ENCODE assay signal across 8 mouse cellular contexts in the genomic region with DNA sequence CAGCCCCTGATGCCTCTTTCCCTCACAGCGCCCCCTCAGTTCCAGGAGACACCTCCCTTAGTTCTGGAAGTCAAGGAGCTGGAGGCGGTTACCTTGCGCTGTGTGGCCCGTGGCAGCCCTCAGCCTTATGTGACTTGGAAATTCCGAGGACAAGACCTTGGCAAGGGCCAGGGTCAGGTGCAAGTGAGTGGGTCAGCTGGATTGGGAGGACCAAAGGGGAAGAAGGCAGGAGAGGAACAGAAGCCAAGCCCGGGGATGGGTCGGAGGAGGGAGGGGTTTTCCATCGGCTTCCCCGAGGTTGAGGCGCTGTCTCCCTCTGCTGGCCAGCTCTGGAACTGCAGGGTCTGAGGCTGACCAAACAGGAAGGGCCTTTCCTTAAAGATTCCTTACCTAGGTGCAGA. TPM values are rescaled to one million over a fixed set of nuclear protein-coding genes. Genes with fewer than 3 reads are reported as not detected.
A peak's percentile ranks its signal among the peaks of the same experiment; 100 is the strongest.
DNase-seq lines count a peak whose midpoint lies in the region; ATAC-seq and TF ChIP-seq lines count a peak whose summit lies in the region.

No protein-coding gene starts in this region.

- no peak overlapping the region for H3K9ac ChIP-seq in CH12.LX (ENCODE audit: insufficient read depth, low read depth)
- H3K9ac ChIP-seq in forebrain, embryonic 14.5 days (ENCODE audit: low read length): 0 out of 2 replicates have a peak overlapping the region, but pooled peaks have one; percentile 14
- no peak overlapping the region for H3K9ac ChIP-seq in liver, embryonic 16.5 days (ENCODE audit: low read depth, low read length)
- peak overlapping the region; percentile 58 for H3K9ac ChIP-seq in neural tube, embryonic 13.5 days
- 0 out of 2 replicates have a peak overlapping the region, but pooled peaks have one; percentile 9 for H3K9ac ChIP-seq in stomach, postnatal 0 days (ENCODE audit: low read length)

- H3K4me1 ChIP-seq in CH12.LX (ENCODE audit: control insufficient read depth in 1 of 2, insufficient read depth in 2 of 2): peaks cover 0 to 31% of the 10 kb centered on the region in 2 experiments; a peak in 2 of 4 replicates
- H3K4me1 ChIP-seq in forebrain, embryonic 14.5 days (ENCODE audit: control insufficient read depth, insufficient read depth, low read length): peaks cover 24% of the 10 kb centered on the region
- H3K4me1 ChIP-seq in liver, embryonic 16.5 days (ENCODE audit: control insufficient read depth, low read depth, low read length): peaks cover 3% of the 10 kb centered on the region; the same call in 1 of the 2 replicates
- H3K4me1 ChIP-seq in neural tube, embryonic 13.5 days (replicated peaks): peaks cover 50% of the 10 kb centered on the region
- H3K4me1 ChIP-seq in stomach, postnatal 0 days (replicated peaks; ENCODE audit: control insufficient read depth, insufficient read depth): no peaks in the 10 kb centered on the region

- peaks cover 6 to 60% of the 10 kb centered on the region in 2 experiments for H3K36me3 ChIP-seq in CH12.LX (replicated peaks in 1 of 2; ENCODE audit: control insufficient read depth in 1 of 2, insufficient read depth in 1 of 2, low read length in 1 of 2)
- peaks cover 76% of the 10 kb centered on the region for H3K36me3 ChIP-seq in forebrain, embryonic 14.5 days (ENCODE audit: control insufficient read depth, insufficient read depth, low read length)
- no peaks in the 10 kb centered on the region for H3K36me3 ChIP-seq in liver, embryonic 16.5 days (ENCODE audit: control insufficient read depth, insufficient read depth)
- peaks cover 43% of the 10 kb centered on the region for H3K36me3 ChIP-seq in neural tube, embryonic 13.5 days
- H3K36me3 ChIP-seq in stomach, postnatal 0 days (ENCODE audit: control insufficient read depth, insufficient read depth, low read length): no peaks in the 10 kb centered on the region

- H3K27me3 ChIP-seq in CH12.LX (replicated peaks): no peaks in the 10 kb centered on the region
- H3K27me3 ChIP-seq in forebrain, embryonic 14.5 days (replicated peaks; ENCODE audit: control insufficient read depth, insufficient read depth, low read length): no peaks in the 10 kb centered on the region
- no peaks in the 10 kb centered on the region for H3K27me3 ChIP-seq in liver, embryonic 16.5 days (ENCODE audit: control insufficient read depth, insufficient read depth, low read depth, low read length)
- H3K27me3 ChIP-seq in neural tube, embryonic 13.5 days: no peaks in the 10 kb centered on the region
- H3K27me3 ChIP-seq in stomach, postnatal 0 days (ENCODE audit: control insufficient read depth, insufficient read depth, low read length): no peaks in the 10 kb centered on the region

- H3K4me3 ChIP-seq in CH12.LX (replicated peaks in 1 of 3; ENCODE audit: low read depth in 2 of 3, low read length in 2 of 3, poor library complexity in 1 of 3): no peak overlapping the region
- H3K4me3 ChIP-seq in forebrain, embryonic 14.5 days (ENCODE audit: low read depth, low read length): no peak overlapping the region
- peak overlapping the region; percentile 7; the same call in 1 of the 2 replicates for H3K4me3 ChIP-seq in liver, embryonic 16.5 days (ENCODE audit: low read depth, low read length)
- peak overlapping the region; percentile 22 for H3K4me3 ChIP-seq in neural tube, embryonic 13.5 days
- peak overlapping the region; percentile 12; the same call in 1 of the 2 replicates for H3K4me3 ChIP-seq in stomach, postnatal 0 days (ENCODE audit: low read depth, low read length)

- dilution Hi-C loops in CH12.LX (cut with MboI; ENCODE audit: extremely low pct_ligation_motif_present, extremely low pct_unique_long_range_greater_than_20kb, low sequenced_read_pairs): no loop called here

- H3K27ac ChIP-seq in CH12.LX (ENCODE audit: insufficient read depth, low read depth): no peak overlapping the region
- H3K27ac ChIP-seq in forebrain, embryonic 14.5 days (ENCODE audit: low read depth, low read length): no peak overlapping the region
- H3K27ac ChIP-seq in liver, embryonic 16.5 days (ENCODE audit: low read length): no peak overlapping the region
- no peak overlapping the region for H3K27ac ChIP-seq in neural tube, embryonic 13.5 days (replicated peaks)
- no peak overlapping the region for H3K27ac ChIP-seq in stomach, postnatal 0 days (replicated peaks)

- in situ Hi-C loops in CH12.LX (cut with MboI; ENCODE audit: low pct_ligation_motif_present, low pct_unique_long_range_greater_than_20kb, low sequenced_read_pairs): no loop called here

- H3K4me2 ChIP-seq in CH12.LX (ENCODE audit: insufficient read depth, low read depth, poor library complexity, severe bottlenecking): peak overlapping the region; percentile 4; the same call in 1 of the 2 replicates
- peak overlapping the region; percentile 39 for H3K4me2 ChIP-seq in forebrain, embryonic 14.5 days (ENCODE audit: low read length)
- H3K4me2 ChIP-seq in liver, embryonic 16.5 days (ENCODE audit: low read depth, low read length): peak overlapping the region; percentile 34
- peak overlapping the region; percentile 48 for H3K4me2 ChIP-seq in neural tube, embryonic 13.5 days
- peak overlapping the region; percentile 51 for H3K4me2 ChIP-seq in stomach, postnatal 0 days (replicated peaks; ENCODE audit: low read depth)

- peak; percentile 59 for DNase-seq in CH12.LX (ENCODE audit: extremely low read depth)
- peak; percentile 80 for DNase-seq in forebrain, embryonic 14.5 days (ENCODE audit: low spot score)
- peak; percentile 91 to 96 for DNase-seq in heart, postnatal 14 days
- peak; percentile 94 to 97 for DNase-seq in kidney, postnatal 4 days
- DNase-seq in stomach, postnatal 0 days (ENCODE audit: low spot score): peak; percentile 92

- intact Hi-C loops in heart, postnatal 14 days (cut with DNase I): loop anchor here (1.0 to 10.0 kb wide), 5 partner anchors 37 to 912 kb away; partner anchors contain the start of gene Dusp23

- no peaks in the 10 kb centered on the region for H3K79me2 ChIP-seq in CH12.LX (replicated peaks; ENCODE audit: control insufficient read depth, extremely low read depth, insufficient read depth, poor library complexity, severe bottlenecking)

- H3K9me3 ChIP-seq in CH12.LX (replicated peaks; ENCODE audit: low read length): no peaks in the 10 kb centered on the region
- H3K9me3 ChIP-seq in forebrain, embryonic 14.5 days (replicated peaks; ENCODE audit: control insufficient read depth, low read length): no peaks in the 10 kb centered on the region
- no peaks in the 10 kb centered on the region for H3K9me3 ChIP-seq in liver, embryonic 16.5 days (replicated peaks; ENCODE audit: control insufficient read depth, low read length)
- no peaks in the 10 kb centered on the region for H3K9me3 ChIP-seq in neural tube, embryonic 13.5 days
- no peaks in the 10 kb centered on the region for H3K9me3 ChIP-seq in stomach, postnatal 0 days (ENCODE audit: control insufficient read depth, low read length)

- peak; percentile 97 for TF ChIP-seq RAD21 in CH12.LX (IDR thresholded peaks at IDR 0.05; ENCODE audit: low read depth, low read length)

- peak; percentile 95 to 97 for TF ChIP-seq CTCF in CH12.LX (conservative IDR thresholded peaks at IDR 0.05 in 1 of 2, IDR thresholded peaks at IDR 0.05 in 1 of 2; ENCODE audit: low read depth in 2 of 2, low read length in 2 of 2)
- peak; percentile 98 for TF ChIP-seq CTCF in stomach, postnatal 0 days (IDR thresholded peaks at IDR 0.05; ENCODE audit: low read depth)

- TF ChIP-seq EP300 in CH12.LX (IDR thresholded peaks at IDR 0.05; ENCODE audit: low read length): no peak
- no peak for TF ChIP-seq EP300 in stomach, postnatal 0 days (optimal IDR thresholded peaks at IDR 0.05)

- 8% methylated on average over 10 of the region's 10 CpGs for WGBS in forebrain, embryonic 14.5 days
- WGBS in liver, embryonic 16.5 days (ENCODE audit: insufficient replicate concordance): 12% methylated on average over 10 of the region's 10 CpGs
- 13% methylated on average over 10 of the region's 10 CpGs for WGBS in neural tube, embryonic 13.5 days
- 10% methylated on average over 10 of the region's 10 CpGs for WGBS in stomach, postnatal 0 days

- no peak for TF ChIP-seq POLR2A in CH12.LX (IDR thresholded peaks at IDR 0.05; ENCODE audit: low read depth, low read length)

- ATAC-seq in cerebellum, adult (ENCODE audit: insufficient number of reproducible peaks, low FRiP score, low TSS enrichment): peak; percentile 68
- ATAC-seq in forebrain, embryonic 14.5 days: peak; percentile 47
- ATAC-seq in liver, embryonic 16.5 days (ENCODE audit: low read depth): peak; percentile 23
- peak; percentile 42 for ATAC-seq in neural tube, embryonic 13.5 days (ENCODE audit: low read depth)
- peak; percentile 59 for ATAC-seq in stomach, postnatal 0 days (ENCODE audit: low FRiP score, low TSS enrichment)

RNA-seq across cellular contexts. Expression of gene Igsf9, which starts 8.7 kb away (rescaled TPM):
- total RNA-seq in CH12.LX (2012; rRNA removed) (4.5 and 6.0 TPM in 2 replicates), CH12.LX (2014; rRNA removed) (2.0 and 2.7 TPM in 2 replicates)
- 6.5 and 7.2 TPM in 2 replicates for polyA plus RNA-seq in CH12.LX (2012; ENCODE audit: insufficient read length, low read depth)
- 23.5 and 37.8 TPM in 2 replicates for polyA plus RNA-seq in forebrain, embryonic 14.5 days (2014; fragmentation: Nextera tagmentation; extraction: Ambion mirVana)
- under 1 TPM; 0.49 to 0.76 TPM for total RNA-seq in heart, postnatal 14 days (2021)
- 0.81 and 2.5 TPM in 2 replicates for polyA plus RNA-seq in liver, embryonic 16.5 days (2015; fragmentation: Nextera tagmentation; extraction: Ambion mirVana)
- 62.6 and 65.9 TPM in 2 replicates for polyA plus RNA-seq in neural tube, embryonic 13.5 days (2015; fragmentation: Nextera tagmentation; extraction: Ambion mirVana)
- 16.7 and 19.9 TPM in 2 replicates for polyA plus RNA-seq in stomach, postnatal 0 days (2015; fragmentation: Nextera tagmentation; extraction: Ambion mirVana)

RNA-seq across cellular contexts. Expression of gene Tagln2, which starts 9.6 kb away (rescaled TPM):
- total RNA-seq in CH12.LX (2012; rRNA removed) (179 and 206 TPM in 2 replicates), CH12.LX (2014; rRNA removed) (145 and 172 TPM in 2 replicates)
- 281 and 337 TPM in 2 replicates for polyA plus RNA-seq in CH12.LX (2012; ENCODE audit: insufficient read length, low read depth)
- polyA plus RNA-seq in forebrain, embryonic 14.5 days (2014; fragmentation: Nextera tagmentation; extraction: Ambion mirVana): 40.4 and 53.3 TPM in 2 replicates
- total RNA-seq in heart, postnatal 14 days (2021): 100 to 1,000 TPM; 110 to 117 TPM
- polyA plus RNA-seq in liver, embryonic 16.5 days (2015; fragmentation: Nextera tagmentation; extraction: Ambion mirVana): 112 and 113 TPM in 2 replicates
- 160 and 187 TPM in 2 replicates for polyA plus RNA-seq in neural tube, embryonic 13.5 days (2015; fragmentation: Nextera tagmentation; extraction: Ambion mirVana)
- polyA plus RNA-seq in stomach, postnatal 0 days (2015; fragmentation: Nextera tagmentation; extraction: Ambion mirVana): 564 and 594 TPM in 2 replicates

RNA-seq across cellular contexts. Expression of gene Slamf9, which starts 15.1 kb away (rescaled TPM):
- total RNA-seq in CH12.LX (2012; rRNA removed) (17.0 and 30.9 TPM in 2 replicates), CH12.LX (2014; rRNA removed) (30.1 and 32.6 TPM in 2 replicates)
- polyA plus RNA-seq in CH12.LX (2012; ENCODE audit: insufficient read length, low read depth): 28.3 and 30.3 TPM in 2 replicates
- 0.16 and 0.34 TPM in 2 replicates for polyA plus RNA-seq in forebrain, embryonic 14.5 days (2014; fragmentation: Nextera tagmentation; extraction: Ambion mirVana)
- 1 to 10 TPM in 1 of 2 experiments, under 1 TPM in 1; 0.98 to 1.1 TPM for total RNA-seq in heart, postnatal 14 days (2021)
- polyA plus RNA-seq in liver, embryonic 16.5 days (2015; fragmentation: Nextera tagmentation; extraction: Ambion mirVana): 1.0 and 1.1 TPM in 2 replicates
- polyA plus RNA-seq in neural tube, embryonic 13.5 days (2015; fragmentation: Nextera tagmentation; extraction: Ambion mirVana): 0.37 TPM in 1 of 2 replicates, not detected in the other
- polyA plus RNA-seq in stomach, postnatal 0 days (2015; fragmentation: Nextera tagmentation; extraction: Ambion mirVana): 1.8 TPM in 2 replicates

RNA-seq across cellular contexts. Expression of gene Cfap45, which starts 30.3 kb away (rescaled TPM):
- total RNA-seq in CH12.LX (2012; rRNA removed): not detected in 2 replicates
- not detected in 2 replicates for total RNA-seq in CH12.LX (2014; rRNA removed)
- not detected in 2 replicates for polyA plus RNA-seq in CH12.LX (2012; ENCODE audit: insufficient read length, low read depth)
- 2.4 and 3.3 TPM in 2 replicates for polyA plus RNA-seq in forebrain, embryonic 14.5 days (2014; fragmentation: Nextera tagmentation; extraction: Ambion mirVana)
- 1 to 10 TPM in 1 of 2 experiments, under 1 TPM in 1; 0.63 to 2.0 TPM for total RNA-seq in heart, postnatal 14 days (2021)
- 0.21 and 0.40 TPM in 2 replicates for polyA plus RNA-seq in liver, embryonic 16.5 days (2015; fragmentation: Nextera tagmentation; extraction: Ambion mirVana)
- 2.5 and 3.1 TPM in 2 replicates for polyA plus RNA-seq in neural tube, embryonic 13.5 days (2015; fragmentation: Nextera tagmentation; extraction: Ambion mirVana)
- polyA plus RNA-seq in stomach, postnatal 0 days (2015; fragmentation: Nextera tagmentation; extraction: Ambion mirVana): 4.6 and 5.4 TPM in 2 replicates

Comparison
In these comparisons a context has a peak if more than half of its experiments do, and no peak if none do; other contexts are left out.
1. H3K4me3 ChIP-seq: peak in liver, embryonic 16.5 days (single experiment), neural tube, embryonic 13.5 days (single experiment) and stomach, postnatal 0 days (single experiment); none in CH12.LX (0 of 3) and forebrain, embryonic 14.5 days (single experiment).
2. H3K9ac ChIP-seq: peak in forebrain, embryonic 14.5 days (single experiment), neural tube, embryonic 13.5 days (single experiment) and stomach, postnatal 0 days (single experiment); none in CH12.LX (single experiment) and liver, embryonic 16.5 days (single experiment).
3. RNA of gene Slamf9, which starts 15.1 kb away (polyA plus RNA-seq): 28.3 to 30.3 TPM in CH12.LX; 1.8 TPM in stomach, postnatal 0 days, 1.0 to 1.1 TPM in liver, embryonic 16.5 days, 0.16 to 0.34 TPM in forebrain, embryonic 14.5 days and 0.37 TPM in neural tube, embryonic 13.5 days; every median in the first group is over 10 times any median in the second.
4. Peak in every context shown above with its lines, with median percentiles within 50 percentile points of each other: DNase-seq, H3K4me2 ChIP-seq and ATAC-seq.